ENCODE assay signal across 15 mouse cellular contexts in genomic region chr13:109236047-109236446, GRCm38 (mm10).
DNase-seq lines count a peak whose midpoint lies in the region; ATAC-seq and TF ChIP-seq lines count a peak whose summit lies in the region.
"Had no signal": no experiment of that assay in that cellular context is flagged by ENCODE, and none has a peak within 500 bp of the region (broad histone marks: within the 10 kb centered on the region; RNA-seq: fewer than 3 reads in every experiment).

No protein-coding gene starts in this region.

- no peaks in the 10 kb centered on the region for H3K9me3 ChIP-seq in heart, embryonic 13.5 days
- H3K9me3 ChIP-seq in heart, embryonic 10.5 days = no peaks in the 10 kb centered on the region
- H3K9me3 ChIP-seq in heart, postnatal 0 days (replicated peaks; ENCODE audit: control insufficient read depth, low read length) = no peaks in the 10 kb centered on the region
- H3K9me3 ChIP-seq: embryonic facial prominence, embryonic 13.5 days; forebrain, embryonic 12.5 days; limb, embryonic 15.5 days; neural tube, embryonic 12.5 days had no signal

- ATAC-seq in heart, embryonic 13.5 days (ENCODE audit: extremely low read depth, insufficient number of reproducible peaks, low FRiP score, low TSS enrichment) = no peak
- ATAC-seq in heart, postnatal 0 days (ENCODE audit: insufficient read depth, low read depth) = no peak

- H3K4me1 ChIP-seq in heart, embryonic 13.5 days = peaks cover 34% of the 10 kb centered on the region
- peaks cover 23% of the 10 kb centered on the region for H3K4me1 ChIP-seq in heart, embryonic 10.5 days
- H3K4me1 ChIP-seq in heart, postnatal 0 days (ENCODE audit: control insufficient read depth, insufficient read depth) = peaks cover 5% of the 10 kb centered on the region; the same call in 1 of the 2 replicates
- H3K4me1 ChIP-seq: forebrain, embryonic 12.5 days; neural tube, embryonic 12.5 days had no signal

- TF ChIP-seq CTCF in heart, postnatal 0 days (IDR thresholded peaks at IDR 0.05; ENCODE audit: low read depth) = no peak

- no peak for TF ChIP-seq EP300 in heart, postnatal 0 days (IDR thresholded peaks at IDR 0.05; ENCODE audit: low read depth)

- H3K9ac ChIP-seq in heart, embryonic 13.5 days = no peak overlapping the region
- no peak overlapping the region for H3K9ac ChIP-seq in heart, postnatal 0 days (replicated peaks; ENCODE audit: low read depth, low read length)
- H3K9ac ChIP-seq: embryonic facial prominence, embryonic 13.5 days; forebrain, embryonic 12.5 days; hindbrain, embryonic 14.5 days; limb, embryonic 15.5 days; neural tube, embryonic 12.5 days had no signal

- no peaks in the 10 kb centered on the region for H3K36me3 ChIP-seq in heart, embryonic 13.5 days
- no peaks in the 10 kb centered on the region for H3K36me3 ChIP-seq in heart, embryonic 10.5 days
- no peaks in the 10 kb centered on the region for H3K36me3 ChIP-seq in heart, postnatal 0 days (replicated peaks; ENCODE audit: control insufficient read depth, insufficient read depth, low read length)
- H3K36me3 ChIP-seq: embryonic facial prominence, embryonic 13.5 days; forebrain, embryonic 12.5 days; limb, embryonic 15.5 days; neural tube, embryonic 12.5 days had no signal

- DNase-seq in heart, embryonic 10.5 days (ENCODE audit: low spot score) = no peak
- peak; percentile 70 for DNase-seq in right cerebral cortex, adult 18-20 months
- DNase-seq in right cerebral cortex, postnatal 4 days = no peak
- no peak for DNase-seq in heart, postnatal 0 days (ENCODE audit: low spot score)
- DNase-seq in telencephalon, adult 2 months (ENCODE audit: low read depth, low spot score) = peak; percentile 65
- DNase-seq in ovary, postnatal 10 days (ENCODE audit: low spot score) = no peak
- DNase-seq: adrenal gland, postnatal 10 days; midbrain, embryonic 14.5 days; retina, postnatal 1 day had no signal

- peak overlapping the region; percentile 68 for H3K27ac ChIP-seq in heart, embryonic 13.5 days (replicated peaks)
- no peak overlapping the region for H3K27ac ChIP-seq in heart, embryonic 10.5 days
- peak overlapping the region; percentile 48; the same call in 1 of the 2 replicates for H3K27ac ChIP-seq in heart, postnatal 0 days (ENCODE audit: low read depth)
- H3K27ac ChIP-seq: embryonic facial prominence, embryonic 13.5 days; forebrain, embryonic 12.5 days; hindbrain, embryonic 14.5 days; limb, embryonic 15.5 days; neural tube, embryonic 12.5 days had no signal

- WGBS in heart, embryonic 13.5 days = 56% methylated on average over 4 of the region's 4 CpGs
- WGBS in heart, embryonic 10.5 days = 59% methylated on average over 4 of the region's 4 CpGs
- 49% methylated on average over 4 of the region's 4 CpGs for WGBS in heart, postnatal 0 days

- no peaks in the 10 kb centered on the region for H3K27me3 ChIP-seq in heart, embryonic 13.5 days (replicated peaks)
- no peaks in the 10 kb centered on the region for H3K27me3 ChIP-seq in heart, embryonic 10.5 days (ENCODE audit: insufficient read depth, poor library complexity, severe bottlenecking)
- H3K27me3 ChIP-seq in heart, postnatal 0 days (ENCODE audit: control insufficient read depth, insufficient read depth, low read length) = no peaks in the 10 kb centered on the region
- H3K27me3 ChIP-seq: embryonic facial prominence, embryonic 13.5 days; forebrain, embryonic 12.5 days; limb, embryonic 15.5 days; neural tube, embryonic 12.5 days had no signal

- no peak overlapping the region for H3K4me3 ChIP-seq in heart, embryonic 13.5 days
- no peak overlapping the region for H3K4me3 ChIP-seq in heart, embryonic 10.5 days
- no peak overlapping the region for H3K4me3 ChIP-seq in heart, postnatal 0 days (ENCODE audit: low read depth, low read length)
- H3K4me3 ChIP-seq: embryonic facial prominence, embryonic 13.5 days; forebrain, embryonic 12.5 days; limb, embryonic 15.5 days; neural tube, embryonic 12.5 days had no signal

- H3K4me2 ChIP-seq in heart, embryonic 13.5 days = no peak overlapping the region
- H3K4me2 ChIP-seq in heart, postnatal 0 days (ENCODE audit: low read depth, low read length) = no peak overlapping the region
- H3K4me2 ChIP-seq: embryonic facial prominence, embryonic 13.5 days; forebrain, embryonic 12.5 days; hindbrain, embryonic 14.5 days; limb, embryonic 15.5 days; neural tube, embryonic 12.5 days had no signal

Comparison
In these comparisons a context has a peak if more than half of its experiments do, and no peak if none do; other contexts are left out.
1. DNase-seq: peak in right cerebral cortex, adult 18-20 months (single experiment) and telencephalon, adult 2 months (single experiment); none in heart, embryonic 10.5 days (single experiment), right cerebral cortex, postnatal 4 days (single experiment), heart, postnatal 0 days (single experiment) and ovary, postnatal 10 days (single experiment).